Mouse (Mus musculus): ENCODE measurements around the gene Efna5.

Gene Efna5

DNA sequence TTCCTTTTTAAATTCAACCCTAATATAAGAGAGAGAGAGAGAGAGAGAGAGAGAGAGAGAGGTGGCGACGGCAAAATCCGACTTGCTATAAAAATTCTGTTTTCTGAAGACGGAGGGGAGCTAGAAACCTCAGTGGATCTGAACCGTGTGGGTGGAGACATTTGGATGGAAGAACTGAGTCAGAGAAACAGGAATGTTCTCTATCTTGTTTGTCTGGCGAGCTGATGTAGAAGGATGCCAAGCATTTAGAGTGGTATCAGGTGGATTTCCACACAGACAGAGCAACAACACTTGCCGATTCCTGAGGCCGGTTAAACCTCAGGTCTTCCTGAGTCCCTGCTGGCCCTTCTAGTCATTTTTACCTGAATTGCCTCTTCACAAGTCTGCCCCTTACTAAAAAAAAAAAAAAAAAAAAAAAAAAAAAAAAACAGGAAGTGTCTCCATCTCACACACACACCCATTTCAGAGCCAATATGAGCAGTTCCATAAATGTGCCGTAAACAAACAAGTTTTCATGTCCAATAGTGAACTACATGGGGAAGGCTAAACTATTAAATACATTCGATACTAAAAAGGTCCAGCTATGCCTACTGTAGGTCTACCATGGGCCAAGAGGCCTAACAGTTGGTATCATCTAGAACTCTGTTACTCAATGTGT, 231.7 kb downstream of the Efna5 start:
- no peak for DNase-seq

- DNase-seq, result no peak
Measured at GRCm38 (mm10) chr17:62646836-62647235, 234.3 kb downstream of the Efna5 start.

GRCm38 (mm10) chr17:62642447-62643145, 238.5 kb downstream of the Efna5 start:
- no peak for DNase-seq

- DNase-seq, result no peak
Measured at GRCm38 (mm10) chr17:62640654-62641053, 240.5 kb downstream of the Efna5 start.

GRCm38 (mm10) chr17:62636896-62637295, 244.2 kb downstream of the Efna5 start:
- DNase-seq, result no peak

- DNase-seq, result no peak
Measured at GRCm38 (mm10) chr17:62634937-62635336, 246.2 kb downstream of the Efna5 start.

- DNase-seq, result no peak
Measured at GRCm38 (mm10) chr17:62628474-62628873, 252.6 kb downstream of the Efna5 start.

DNA sequence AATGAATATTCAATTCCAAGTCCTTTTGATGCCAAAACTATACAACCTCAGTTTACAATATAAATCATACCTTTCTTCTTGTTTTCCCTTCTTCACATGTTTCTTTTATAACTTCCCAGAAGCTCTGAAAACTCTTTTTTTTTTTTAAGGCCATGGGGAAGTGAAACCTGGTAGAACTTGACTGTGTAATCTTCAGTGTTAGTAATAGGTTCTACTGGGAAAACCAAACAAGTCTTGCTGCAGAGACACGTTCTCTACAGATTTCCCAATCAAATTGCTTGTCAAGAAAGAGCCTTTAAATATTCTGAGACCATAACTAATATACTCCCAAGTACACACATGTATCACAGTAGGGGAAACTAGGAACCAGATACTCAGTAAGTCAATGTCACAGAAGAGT, 253.6 kb downstream of the Efna5 start:
- no peak for DNase-seq

GRCm38 (mm10) chr17:62625646-62626020, 255.5 kb downstream of the Efna5 start:
- no peak for DNase-seq

DNA sequence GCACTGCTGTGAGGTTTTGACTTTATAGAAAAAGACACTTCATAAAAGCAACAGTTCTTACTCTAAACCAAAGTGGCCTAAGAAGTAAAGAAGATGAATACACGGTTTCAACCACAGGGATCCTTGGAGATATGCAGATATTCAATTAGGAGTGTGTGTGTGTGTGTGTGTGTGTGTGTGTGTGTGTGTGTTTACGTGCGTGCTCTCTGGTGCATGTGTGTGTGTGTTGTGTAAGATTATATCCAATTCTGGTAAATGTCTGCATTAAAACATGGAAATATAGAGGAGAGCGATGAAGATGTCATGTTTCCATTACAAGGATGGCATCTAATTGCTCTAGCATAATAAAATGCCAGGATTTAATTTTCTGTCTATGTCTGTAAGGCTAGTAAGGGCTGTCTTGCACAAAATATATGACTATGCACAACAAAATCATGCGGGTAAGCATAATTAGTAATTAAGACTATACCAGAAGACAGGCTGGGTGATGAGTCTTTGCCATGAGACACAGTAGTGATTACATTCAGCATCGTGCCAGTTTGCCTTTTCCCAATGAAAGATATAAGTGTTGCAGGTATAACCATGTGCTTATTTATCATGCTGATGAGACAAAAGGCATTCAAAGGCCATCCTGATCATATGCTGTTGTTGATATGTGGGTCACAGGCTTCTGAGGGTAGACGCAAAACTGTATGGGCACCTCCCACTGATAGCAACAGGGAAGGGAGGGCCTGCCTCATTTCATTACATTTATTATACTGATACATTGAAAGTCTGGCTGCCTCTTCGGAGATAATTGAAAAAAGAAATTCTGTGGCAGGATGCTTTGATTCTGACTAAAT, 256.1 kb downstream of the Efna5 start:
- DNase-seq, result no peak

DNA sequence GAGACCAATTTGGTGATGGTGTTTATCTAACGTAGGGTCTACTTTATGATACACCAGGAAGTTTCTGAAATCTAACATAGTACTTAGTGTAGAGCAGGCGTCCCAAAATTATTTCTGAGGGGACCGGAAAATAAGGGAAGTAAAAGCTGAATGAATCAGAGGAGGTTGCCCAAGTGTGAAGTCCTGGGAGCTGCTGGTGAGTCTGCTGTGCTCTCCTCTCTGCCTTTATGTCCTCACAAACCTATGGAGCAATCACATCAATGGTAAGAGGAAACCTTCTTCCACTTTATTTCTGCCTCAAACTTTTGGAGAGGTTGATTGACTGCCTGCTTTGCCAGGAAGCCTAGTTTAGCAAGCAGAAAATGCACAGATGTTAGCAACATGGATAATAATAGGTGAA, 257.9 kb downstream of the Efna5 start:
- DNase-seq, result no peak

GRCm38 (mm10) chr17:62622481-62622880, 258.6 kb downstream of the Efna5 start:
- no peak for DNase-seq

DNA sequence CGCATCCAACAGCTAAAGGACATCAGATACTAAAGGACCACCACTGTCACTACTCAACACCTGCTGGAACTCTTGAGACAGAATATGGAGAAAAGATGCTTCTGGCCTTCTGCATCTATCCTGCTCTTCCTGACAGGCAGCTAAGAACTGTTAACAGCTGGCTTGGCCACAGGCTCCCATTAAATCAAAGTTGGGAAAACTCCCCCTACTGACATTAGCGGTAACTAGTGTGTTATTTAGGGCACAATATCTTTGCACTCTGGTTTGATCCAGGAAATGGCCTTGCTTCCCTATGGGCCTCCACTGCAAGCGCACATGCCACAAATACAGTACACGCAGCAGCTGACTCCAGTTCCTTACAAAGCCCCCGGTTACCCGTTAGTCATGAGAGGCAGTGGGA, 266.0 kb downstream of the Efna5 start:
- no peak for DNase-seq

DNA sequence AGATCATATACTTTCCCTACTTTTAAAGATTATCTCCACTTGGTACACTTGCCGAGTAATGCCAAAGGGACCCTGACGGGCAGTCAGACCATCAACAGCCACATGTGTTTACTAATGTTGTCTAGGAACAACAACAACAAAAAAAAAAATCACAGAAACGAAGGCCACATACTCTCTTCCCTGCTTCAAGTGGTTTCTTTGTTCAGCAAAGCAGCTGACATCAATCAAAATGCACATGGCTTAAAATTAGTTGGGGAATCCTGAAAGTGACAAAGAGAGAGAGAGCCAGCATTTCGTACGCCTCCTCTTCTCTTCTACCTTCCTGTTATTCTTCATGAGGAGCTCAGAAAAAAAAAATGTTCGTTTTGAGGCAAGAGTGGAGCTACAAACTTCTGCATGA, 266.4 kb downstream of the Efna5 start:
- DNase-seq, result no peak

GRCm38 (mm10) chr17:62614237-62614636, 266.9 kb downstream of the Efna5 start:
- DNase-seq, result no peak

DNA sequence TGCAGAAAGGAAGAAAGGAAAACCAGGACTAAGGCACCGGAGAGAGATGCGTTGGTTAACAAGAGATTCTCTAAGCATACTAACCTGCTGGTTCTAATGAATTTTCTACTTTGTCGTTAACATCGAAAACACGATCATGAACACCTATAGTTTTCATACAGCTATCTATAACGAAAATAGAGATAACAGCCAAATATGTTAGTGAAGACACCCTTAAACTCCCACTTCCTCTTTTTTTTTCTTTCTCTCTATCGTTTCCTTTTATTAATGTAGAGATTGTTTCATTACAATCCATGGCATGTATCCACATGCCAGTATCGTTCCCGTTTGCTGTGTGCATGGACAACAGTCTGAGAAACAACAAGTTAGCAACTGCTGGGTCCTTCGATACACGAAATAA, 267.9 kb downstream of the Efna5 start:
- DNase-seq, result no peak

DNA sequence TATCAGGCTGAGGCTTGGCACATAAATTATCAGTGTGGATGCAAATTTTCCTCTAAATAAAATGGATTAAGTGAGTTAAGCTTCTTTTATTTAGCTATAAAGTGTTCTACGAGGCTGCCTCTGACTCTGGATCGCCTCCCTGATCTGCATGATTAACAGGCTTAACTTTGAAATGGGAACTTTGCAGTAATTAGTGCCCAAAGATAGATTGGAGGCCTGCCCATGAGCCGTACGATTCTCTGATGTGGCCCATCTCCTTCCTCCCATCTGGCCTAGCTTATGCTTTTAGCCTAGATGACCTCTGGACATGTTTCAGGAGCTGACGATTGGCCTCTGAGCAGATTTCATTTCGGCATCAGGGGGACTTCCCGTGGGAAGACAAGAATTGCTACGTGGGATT, 273.0 kb downstream of the Efna5 start:
- DNase-seq, result no peak

- DNase-seq, result no peak
Measured at GRCm38 (mm10) chr17:62607304-62607914, 273.7 kb downstream of the Efna5 start.

DNA sequence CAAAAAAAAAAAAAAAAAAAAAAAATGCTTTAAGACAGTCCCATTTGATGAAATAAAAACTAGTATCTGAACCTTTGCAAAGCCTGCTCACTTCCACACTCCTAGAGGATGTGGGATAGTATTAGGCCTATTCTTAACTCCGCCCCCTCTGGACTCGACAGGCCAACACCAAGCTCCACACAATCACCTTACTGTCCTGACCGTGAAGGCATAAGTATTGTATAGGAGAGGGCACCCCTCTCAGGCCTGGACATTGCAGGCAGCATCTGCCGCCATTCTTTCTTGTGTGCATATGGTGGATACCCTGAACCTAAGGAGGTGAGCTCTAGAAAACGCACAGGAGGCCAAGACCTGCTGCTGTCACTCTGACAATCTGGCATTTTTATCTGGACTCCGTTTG, 274.4 kb downstream of the Efna5 start:
- DNase-seq, result no peak

- DNase-seq, result no peak
Measured at GRCm38 (mm10) chr17:62604309-62604708, 276.8 kb downstream of the Efna5 start.

DNA sequence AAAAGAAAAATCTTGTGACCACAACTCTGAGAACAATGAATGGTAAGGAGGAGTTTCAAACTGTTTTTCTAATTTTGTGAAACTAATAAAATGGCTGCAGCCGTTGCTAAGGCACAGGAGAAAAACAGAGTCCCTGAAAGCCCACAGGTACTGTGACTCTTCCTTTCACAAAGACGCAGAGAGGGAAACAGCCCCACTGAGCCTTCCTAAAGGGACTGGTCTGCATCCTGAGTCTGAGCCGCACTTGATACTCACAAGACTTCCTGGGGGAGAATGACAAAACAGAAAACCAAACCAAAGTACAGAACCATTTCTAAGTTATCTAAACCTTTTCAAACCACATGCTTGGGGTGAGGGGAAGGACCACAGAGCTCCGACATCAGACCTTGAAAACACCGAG, 277.5 kb downstream of the Efna5 start:
- no peak for DNase-seq

DNA sequence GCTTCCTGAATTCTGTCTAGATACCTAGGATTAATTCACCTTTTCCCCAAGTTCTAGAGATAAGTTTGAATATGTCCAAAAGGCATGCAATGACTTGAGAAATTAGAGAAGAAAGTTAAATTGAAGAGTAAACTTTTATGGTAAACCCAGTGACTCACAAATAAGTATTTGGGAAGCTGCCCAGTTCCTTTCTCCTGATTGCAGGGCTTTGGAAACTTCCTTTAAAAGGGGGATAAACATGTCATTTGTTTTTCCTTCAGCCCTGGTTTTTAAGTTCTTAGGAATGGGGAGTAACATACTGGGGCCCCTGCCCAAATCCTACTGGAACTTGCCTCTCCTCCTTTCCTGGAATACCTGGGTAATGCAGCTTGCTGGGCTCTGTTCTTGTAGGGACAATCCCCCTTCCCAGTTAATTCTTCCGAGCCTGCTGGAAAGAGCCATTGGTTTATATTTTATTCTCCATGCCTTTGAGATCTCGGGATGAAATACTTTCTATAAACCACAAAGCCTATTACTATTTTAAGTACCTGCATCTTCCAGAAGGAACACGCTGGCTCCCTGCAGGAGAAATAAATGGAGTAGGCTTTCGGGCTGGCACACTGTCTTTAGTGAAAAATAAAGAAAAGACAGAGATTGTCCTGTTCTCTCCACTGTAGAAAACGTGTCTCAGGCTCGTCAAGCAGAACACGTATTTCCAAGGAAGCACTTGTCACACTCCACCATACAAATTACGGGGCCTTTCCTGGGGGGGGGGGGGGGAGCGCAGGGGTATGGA, 282.2 kb downstream of the Efna5 start:
- DNase-seq, result no peak
